Mouse (Mus musculus) E14TG2a.4 (cell line): Measurements from ENCODE around the gene Gdpd4.

Experiments used
- CTCF ChIP-seq: conservative IDR thresholded peaks from 2 replicates; pipeline ENCODE4 v1.5.1; 2014; ENCODE audit warnings: low read length
- POU5F1 ChIP-seq: IDR thresholded peaks from 2 replicates; pipeline ENCODE4 v1.6.1; 2014; ENCODE audit warnings: low read length, borderline replicate concordance

- TF ChIP-seq CTCF, result no peak
- no peak for TF ChIP-seq POU5F1
These were observed 162.6 kb downstream of the Gdpd4 start for GRCm38 (mm10) chr7:98082376-98082775.
